Mouse (Mus musculus) MEL (cell line): ENCODE measurements around the gene Adamts7. TPM values are rescaled to one million over a fixed set of nuclear protein-coding genes. Genes with fewer than 3 reads are reported as not detected.
A peak's percentile ranks its signal among the peaks of the same experiment; 100 is the strongest.

Experiments used
- DNase-seq: peaks from one replicate; pipeline ENCODE4 v3.0.0; 2011; ENCODE audit warnings: low read depth, low spot score
- H3K27ac ChIP-seq: 2 replicates; pipeline ENCODE4 v1.5.1; 2012; ENCODE audit warnings: low read depth, mild to moderate bottlenecking, control low read depth, low read length, moderate library complexity; ENCODE audit not compliant: control insufficient read depth
- H3K27me3 ChIP-seq, 2 experiments: fragments of 150-350 bp in 1 of 2; sonication (generic) in 1 of 2; 2 replicates each; pipeline ENCODE4 v1.6.1; 2012; ENCODE audit warnings: low read length in 2 of 2, mild to moderate bottlenecking in 2 of 2, improper control_type of control experiment in 1 of 2, moderate library complexity in 1 of 2; ENCODE audit not compliant: insufficient read depth in 2 of 2, control insufficient read depth in 1 of 2
- H3K36me3 ChIP-seq, 2 experiments: 2 replicates each; pipeline ENCODE4 v1.6.1; 2012 to 2014; ENCODE audit warnings: low read length in 2 of 2, improper control_type of control experiment in 1 of 2, inconsistent platforms in 1 of 2, mild to moderate bottlenecking in 1 of 2; ENCODE audit not compliant: insufficient read depth in 2 of 2, control insufficient read depth in 1 of 2
- H3K4me1 ChIP-seq, 2 experiments: fragments of 150-350 bp in 1 of 2; sonication (generic) in 1 of 2; 2 replicates each; pipeline ENCODE4 v1.6.1; 2012; ENCODE audit warnings: low read length in 2 of 2, improper control_type of control experiment in 1 of 2, mild to moderate bottlenecking in 1 of 2; ENCODE audit not compliant: insufficient read depth in 2 of 2, control insufficient read depth in 1 of 2
- H3K4me3 ChIP-seq, 2 experiments: fragments of 150-350 bp in 1 of 2; sonication (generic) in 1 of 2; 2 replicates each; pipeline ENCODE4 v1.5.1; 2012; ENCODE audit warnings: low read depth in 2 of 2, low read length in 2 of 2, mild to moderate bottlenecking in 2 of 2, moderate library complexity in 2 of 2, control low read depth in 1 of 2, improper control_type of control experiment in 1 of 2; ENCODE audit not compliant: control insufficient read depth in 1 of 2, insufficient read depth in 1 of 2
- H3K79me2 ChIP-seq: 2 replicates; pipeline ENCODE4 v1.6.1; 2012; ENCODE audit warnings: mild to moderate bottlenecking, low read length, moderate library complexity; ENCODE audit not compliant: control insufficient read depth, poor library complexity, insufficient read depth
- H3K9ac ChIP-seq: 2 replicates; pipeline ENCODE4 v1.6.1; 2012; ENCODE audit warnings: low read depth, mild to moderate bottlenecking, control low read depth, low read length, moderate library complexity; ENCODE audit not compliant: control insufficient read depth, poor library complexity, severe bottlenecking
- H3K9me3 ChIP-seq: fragments of 150-350 bp; sonication (generic); replicated peaks from 2 replicates; pipeline ENCODE4 v1.6.1; 2012; ENCODE audit warnings: mild to moderate bottlenecking, low read length, improper control_type of control experiment, moderate library complexity; ENCODE audit not compliant: insufficient read depth
- BHLHE40 ChIP-seq: IDR thresholded peaks from 2 replicates; pipeline ENCODE4 v1.6.1; 2012; ENCODE audit warnings: low read depth, mild to moderate bottlenecking, inconsistent platforms, low read length, improper control_type of control experiment, borderline replicate concordance
- CHD2 ChIP-seq: IDR thresholded peaks from 2 replicates; pipeline ENCODE4 v1.6.1; 2011; ENCODE audit warnings: low read length, improper control_type of control experiment
- CTCF ChIP-seq, 3 experiments: IDR thresholded peaks in 2 of 3; conservative IDR thresholded peaks in 1 of 3; 2 replicates each; pipeline ENCODE4 v1.5.1; 2011 to 2012; ENCODE audit warnings: low read length in 3 of 3, low read depth in 2 of 3, mild to moderate bottlenecking in 2 of 3, improper control_type of control experiment in 1 of 3, inconsistent platforms in 1 of 3, mixed read lengths in 1 of 3, moderate library complexity in 1 of 3; ENCODE audit not compliant: control insufficient read depth in 1 of 3, insufficient read depth in 1 of 3, poor library complexity in 1 of 3, severe bottlenecking in 1 of 3
- EP300 ChIP-seq, 2 experiments: IDR thresholded peaks; 2 replicates each; pipeline ENCODE4 v1.6.1; 2011; ENCODE audit warnings: improper control_type of control experiment in 2 of 2, low read length in 2 of 2, low read depth in 1 of 2, mild to moderate bottlenecking in 1 of 2
- GABPA ChIP-seq: IDR thresholded peaks from 2 replicates; pipeline ENCODE4 v1.6.1; 2012; ENCODE audit warnings: low read depth, mild to moderate bottlenecking, inconsistent platforms, low read length, improper control_type of control experiment, moderate library complexity
- GATA1 ChIP-seq: IDR thresholded peaks from 2 replicates; pipeline ENCODE4 v1.6.1; 2011; ENCODE audit warnings: low read depth, low read length, improper control_type of control experiment
- JUND ChIP-seq: IDR thresholded peaks from 2 replicates; pipeline ENCODE4 v1.6.1; 2011; ENCODE audit warnings: low read depth, mild to moderate bottlenecking, improper control_type of control experiment, low read length
- KAT2A ChIP-seq: conservative IDR thresholded peaks from 2 replicates; pipeline ENCODE4 v1.6.1; 2012; ENCODE audit warnings: low read depth, low read length, improper control_type of control experiment, inconsistent platforms
- MAFK ChIP-seq: IDR thresholded peaks from 2 replicates; pipeline ENCODE4 v1.6.1; 2011; ENCODE audit warnings: low read depth, mild to moderate bottlenecking, low read length, improper control_type of control experiment, borderline replicate concordance
- MYC ChIP-seq: IDR thresholded peaks from 2 replicates; pipeline ENCODE4 v1.6.1; 2011; ENCODE audit warnings: low read depth, mild to moderate bottlenecking, low read length, improper control_type of control experiment, moderate library complexity
- NRF1 ChIP-seq: IDR thresholded peaks from 2 replicates; pipeline ENCODE4 v1.6.1; 2014; ENCODE audit warnings: low read depth, mild to moderate bottlenecking, inconsistent platforms, low read length, improper control_type of control experiment, moderate library complexity; ENCODE audit not compliant: poor library complexity, insufficient read depth, severe bottlenecking
- POLR2A ChIP-seq, 2 experiments: IDR thresholded peaks; 2 replicates each; pipeline ENCODE4 v1.6.1; 2011 to 2012; ENCODE audit warnings: low read length in 2 of 2, mild to moderate bottlenecking in 2 of 2, control low read depth in 1 of 2, improper control_type of control experiment in 1 of 2, low read depth in 1 of 2, moderate library complexity in 1 of 2; ENCODE audit not compliant: control insufficient read depth in 1 of 2, insufficient read depth in 1 of 2, poor library complexity in 1 of 2
- POLR2AphosphoS5 ChIP-seq: IDR thresholded peaks from 2 replicates; pipeline ENCODE4 v1.6.1; 2012; ENCODE audit warnings: low read depth, borderline replicate concordance, mild to moderate bottlenecking, inconsistent platforms, low read length, moderate library complexity, mixed read lengths
- RCOR1 ChIP-seq: IDR thresholded peaks from 2 replicates; pipeline ENCODE4 v1.6.1; 2012; ENCODE audit warnings: low read depth, mild to moderate bottlenecking, inconsistent platforms, low read length, improper control_type of control experiment
- TAL1 ChIP-seq: IDR thresholded peaks from 2 replicates; pipeline ENCODE4 v1.6.1; 2012; ENCODE audit warnings: mild to moderate bottlenecking, inconsistent platforms, low read length, moderate library complexity, mixed read lengths
- TBP ChIP-seq: IDR thresholded peaks from 2 replicates; pipeline ENCODE4 v1.8.0; 2011; ENCODE audit warnings: low read depth, low read length, improper control_type of control experiment
- TCF12 ChIP-seq: IDR thresholded peaks from 2 replicates; pipeline ENCODE4 v1.6.1; 2014; ENCODE audit warnings: low read depth, mild to moderate bottlenecking, inconsistent platforms, low read length, improper control_type of control experiment, moderate library complexity
- UBTF ChIP-seq: IDR thresholded peaks from 2 replicates; pipeline ENCODE4 v1.6.1; 2012; ENCODE audit warnings: low read depth, mild to moderate bottlenecking, inconsistent platforms, low read length, improper control_type of control experiment, moderate library complexity, borderline replicate concordance; ENCODE audit not compliant: insufficient read depth
- USF1 ChIP-seq: IDR thresholded peaks from 2 replicates; pipeline ENCODE4 v1.6.1; 2014; ENCODE audit warnings: low read depth, mild to moderate bottlenecking, inconsistent platforms, low read length, improper control_type of control experiment, moderate library complexity
- USF2 ChIP-seq, 2 experiments: IDR thresholded peaks; 2 replicates each; pipeline ENCODE4 v1.6.1; 2011 to 2012; ENCODE audit warnings: improper control_type of control experiment in 2 of 2, low read length in 2 of 2, borderline replicate concordance in 1 of 2, inconsistent platforms in 1 of 2, low read depth in 1 of 2, mild to moderate bottlenecking in 1 of 2; ENCODE audit not compliant: insufficient read depth in 1 of 2
- ZC3H11A ChIP-seq: IDR thresholded peaks from 2 replicates; pipeline ENCODE4 v1.6.1; 2012; ENCODE audit warnings: low read depth, mild to moderate bottlenecking, inconsistent platforms, low read length, improper control_type of control experiment
- ZKSCAN1 ChIP-seq: IDR thresholded peaks from 2 replicates; pipeline ENCODE4 v1.6.1; 2012; ENCODE audit warnings: low read depth, mild to moderate bottlenecking, inconsistent platforms, low read length, improper control_type of control experiment, moderate library complexity
- ZNF384 ChIP-seq: IDR thresholded peaks from 2 replicates; pipeline ENCODE4 v1.6.1; 2012; ENCODE audit warnings: low read depth, mild to moderate bottlenecking, inconsistent platforms, low read length, improper control_type of control experiment
- polyA plus RNA-seq, 2 experiments: library from polyadenylated mRNA; stranded (reverse) in 1 of 2; unstranded in 1 of 2; fragments of >175 nt in 1 of 2; fragments of >200 nt in 1 of 2; gene quantifications; 2 replicates each; pipeline versions ENCODE4 v1.2.1 to v1.2.4; 2012; ENCODE audit warnings: low replicate concordance in 2 of 2, low read depth in 1 of 2; ENCODE audit not compliant: insufficient read length in 2 of 2, insufficient read depth in 1 of 2, missing spikeins in 1 of 2
- total RNA-seq: library from RNA; depleted of rRNA; stranded (reverse); fragments of 300-350 nt; gene quantifications from 2 replicates; pipeline ENCODE4 v1.2.3, GENCODE M21; 2012

The Adamts7 gene
- total and polyA plus RNA-seq, 3 experiments = 0.03 TPM; not detected in 2

GRCm38 (mm10) chr9:90232781-90233690 is 70.2 kb downstream of the Adamts7 start:
- no peak overlapping the region for H3K9ac ChIP-seq

GRCm38 (mm10) chr9:90233906-90234419 is 71.1 kb downstream of the Adamts7 start:
- H3K27ac ChIP-seq = no peak overlapping the region

More at GRCm38 (mm10) chr9:90232781-90233690, 70.2 kb downstream of the Adamts7 start:
- Histone ChIP-seq H3K27me3 (no peaks in the 10 kb centered on the region), H3K9me3 (no peaks in the 10 kb centered on the region), H3K4me3 (no peak overlapping the region), H3K27ac (no peak overlapping the region), H3K79me2 (no peaks in the 10 kb centered on the region; the same call in 1 of the 2 replicates), H3K4me1 (peaks cover 20 to 28% of the 10 kb centered on the region in 2 experiments), H3K36me3 (peaks cover 2 to 29% of the 10 kb centered on the region in 2 experiments; a peak in 3 of 4 replicates)
- no peak for DNase-seq
- TF ChIP-seq CHD2 (no peak), USF1 (no peak), CTCF (IDR thresholded peaks at IDR 0.05 in 2 of 3, conservative IDR thresholded peaks at IDR 0.05 in 1 of 3; ENCODE audit: control insufficient read depth in 1 of 3, insufficient read depth in 1 of 3, low read depth in 2 of 3, low read length in 3 of 3, poor library complexity in 1 of 3, severe bottlenecking in 1 of 3) (no peak), MAFK (no peak), TCF12 (no peak), TAL1 (no peak), GABPA (no peak)

GRCm38 (mm10) chr9:90234786-90235185 is 71.9 kb downstream of the Adamts7 start:
- Histone ChIP-seq H3K27ac (peak overlapping the region; percentile 100), H3K9ac (peak overlapping the region; percentile 46; the same call in 1 of the 2 replicates), H3K79me2 (no peaks in the 10 kb centered on the region; the same call in 1 of the 2 replicates), H3K4me3 (no peak overlapping the region), H3K36me3 (peaks cover 2 to 44% of the 10 kb centered on the region in 2 experiments; a peak in 3 of 4 replicates), H3K9me3 (no peaks in the 10 kb centered on the region), H3K27me3 (no peaks in the 10 kb centered on the region), H3K4me1 (peaks cover 26 to 32% of the 10 kb centered on the region in 2 experiments)
- no peak for DNase-seq
- no peak for TF ChIP-seq POLR2AphosphoS5
- TF ChIP-seq ZC3H11A = no peak
- no peak for TF ChIP-seq UBTF
- TF ChIP-seq MYC = no peak
- no peak for TF ChIP-seq TBP
- no peak for TF ChIP-seq BHLHE40
- TF ChIP-seq TCF12 = no peak
- no peak for TF ChIP-seq ZKSCAN1
- no peak for TF ChIP-seq NRF1
- TF ChIP-seq GABPA = no peak
- TF ChIP-seq RCOR1 = no peak
- no peak for TF ChIP-seq KAT2A
- no peak for TF ChIP-seq JUND
- TF ChIP-seq USF1 = no peak

More at GRCm38 (mm10) chr9:90233906-90234419, 71.1 kb downstream of the Adamts7 start:
- Histone ChIP-seq H3K4me3 (no peak overlapping the region), H3K9ac (no peak overlapping the region), H3K36me3 (peaks cover 2 to 36% of the 10 kb centered on the region in 2 experiments; a peak in 3 of 4 replicates)
- DNase-seq = no peak
- TF ChIP-seq CHD2 (no peak), UBTF (no peak), USF1 (no peak), ZKSCAN1 (no peak), ZNF384 (no peak), POLR2A (IDR thresholded peaks at IDR 0.05; ENCODE audit: control insufficient read depth in 1 of 2, insufficient read depth in 1 of 2, low read depth in 1 of 2, low read length in 2 of 2, poor library complexity in 1 of 2) (no peak), EP300 (IDR thresholded peaks at IDR 0.05; ENCODE audit: low read depth in 1 of 2, low read length in 2 of 2) (no peak), GATA1 (no peak), RCOR1 (no peak), USF2 (IDR thresholded peaks at IDR 0.05; ENCODE audit: borderline replicate concordance in 1 of 2, insufficient read depth in 1 of 2, low read depth in 1 of 2, low read length in 2 of 2) (no peak)
- TF ChIP-seq, all 39 proteins: peak for 0
- Histone ChIP-seq H3K27me3 (no peaks in the 10 kb centered on the region), H3K4me1 (peaks cover 25 to 32% of the 10 kb centered on the region in 2 experiments), H3K9me3 (no peaks in the 10 kb centered on the region), H3K79me2 (no peaks in the 10 kb centered on the region; the same call in 1 of the 2 replicates)
